Mouse (Mus musculus) heart, postnatal 4 days (tissue): ENCODE data around the gene Brap. TPM values are rescaled to one million over a fixed set of nuclear protein-coding genes. Genes with fewer than 3 reads are reported as not detected.
"Not testable (repeated sequence)": the region's sequence is repeated elsewhere in the genome, so short reads cannot be mapped to it uniquely, and the experiment has no call there.

Experiments
- DNase-seq: peaks from one replicate; pipeline ENCODE4 v3.0.0; 2021
- total RNA-seq, 2 experiments: library from RNA; stranded (reverse); gene quantifications; 2 replicates each; pipeline ENCODE4 v1.2.3; 2021

Gene Brap
- 10 to 100 TPM; 26.8 to 32.0 TPM for total RNA-seq

DNA sequence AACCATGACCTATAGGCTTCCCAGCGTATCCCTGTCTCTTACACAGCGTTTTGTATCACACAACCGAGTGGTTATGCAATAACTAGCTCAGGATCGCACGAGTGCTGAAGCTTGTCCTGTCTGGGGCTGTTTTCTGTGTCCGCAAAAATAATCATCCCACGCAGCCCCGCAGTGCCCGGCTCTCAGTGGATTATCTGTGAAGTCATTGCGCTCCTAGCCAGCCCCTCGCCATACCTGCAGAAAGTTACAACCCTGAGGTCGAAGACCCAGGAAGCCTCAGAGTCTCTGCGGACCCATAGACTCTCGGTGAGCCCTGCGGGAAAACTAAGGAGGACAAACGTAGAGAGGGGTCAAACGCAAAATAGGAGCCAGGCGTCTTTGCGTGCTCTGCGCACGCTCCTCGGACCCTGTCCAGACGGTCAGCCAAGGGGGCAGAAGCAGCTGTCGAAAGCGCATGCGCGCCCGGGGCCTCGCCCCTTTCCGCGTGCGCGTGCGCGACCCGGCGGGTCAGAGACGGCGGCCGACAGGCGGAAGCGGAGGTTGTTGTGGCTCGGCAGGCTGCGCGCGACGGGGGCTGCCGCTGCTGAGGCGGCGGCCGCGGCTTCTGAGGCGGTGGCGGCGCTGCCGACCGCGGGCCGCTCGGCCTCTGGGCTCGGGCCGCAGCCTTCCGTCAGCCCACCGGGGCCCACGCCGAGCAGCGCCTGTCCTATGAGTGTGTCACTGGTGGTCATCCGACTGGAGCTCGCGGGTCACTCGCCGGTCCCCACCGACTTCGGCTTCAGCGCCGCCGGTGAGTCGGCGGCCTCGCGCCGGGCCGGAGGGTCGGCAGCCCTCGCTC, at the start of gene Brap, which contains the start of gene Acad10:
Brap (plus strand) TSS at position 505 of the 838 bp plus-strand sequence.
Acad10 (minus strand) TSS at position 456 of the 838 bp plus-strand sequence.
- peak; percentile 96 for DNase-seq

DNA sequence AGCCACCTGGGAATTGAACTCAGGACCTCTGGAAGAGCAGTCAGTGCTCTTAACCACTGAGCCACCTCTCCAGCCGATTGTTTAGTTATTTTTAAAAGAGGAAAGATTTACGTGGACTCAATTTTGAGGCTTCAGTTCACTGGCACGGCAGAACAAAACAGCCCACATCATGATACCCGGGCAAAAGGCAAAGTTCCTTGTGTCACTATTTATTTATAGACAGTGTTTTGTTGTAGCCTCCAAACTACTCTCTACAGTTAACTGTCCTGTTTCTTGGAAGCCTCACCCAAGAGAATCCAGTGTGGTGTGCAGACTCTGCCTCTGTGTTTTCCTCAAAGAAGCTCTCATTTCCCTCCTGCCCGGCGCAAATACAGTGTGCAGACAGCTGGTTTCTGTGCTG, 48.3 kb upstream of the Brap start:
- no peak for DNase-seq

DNA sequence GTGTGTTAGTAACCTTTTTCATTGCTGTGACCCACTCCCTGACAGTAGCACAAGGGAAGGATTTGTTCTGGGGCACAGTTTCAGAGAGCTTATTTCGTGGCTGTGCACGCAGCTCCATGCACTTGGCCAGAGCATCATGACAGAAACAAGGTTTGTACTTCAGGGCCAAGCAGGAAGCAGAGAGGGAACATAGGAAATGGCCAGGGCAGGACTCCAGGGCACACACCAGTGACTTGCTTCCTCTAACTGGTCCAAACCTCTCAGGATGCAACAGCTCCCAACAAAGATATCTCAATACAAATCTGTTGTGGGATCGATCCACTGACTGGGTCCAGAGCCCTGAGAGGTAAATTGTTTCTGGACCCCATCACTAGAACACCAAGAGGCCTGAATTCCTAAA, 45.4 kb upstream of the Brap start:
- DNase-seq = not testable (repeated sequence)

DNA sequence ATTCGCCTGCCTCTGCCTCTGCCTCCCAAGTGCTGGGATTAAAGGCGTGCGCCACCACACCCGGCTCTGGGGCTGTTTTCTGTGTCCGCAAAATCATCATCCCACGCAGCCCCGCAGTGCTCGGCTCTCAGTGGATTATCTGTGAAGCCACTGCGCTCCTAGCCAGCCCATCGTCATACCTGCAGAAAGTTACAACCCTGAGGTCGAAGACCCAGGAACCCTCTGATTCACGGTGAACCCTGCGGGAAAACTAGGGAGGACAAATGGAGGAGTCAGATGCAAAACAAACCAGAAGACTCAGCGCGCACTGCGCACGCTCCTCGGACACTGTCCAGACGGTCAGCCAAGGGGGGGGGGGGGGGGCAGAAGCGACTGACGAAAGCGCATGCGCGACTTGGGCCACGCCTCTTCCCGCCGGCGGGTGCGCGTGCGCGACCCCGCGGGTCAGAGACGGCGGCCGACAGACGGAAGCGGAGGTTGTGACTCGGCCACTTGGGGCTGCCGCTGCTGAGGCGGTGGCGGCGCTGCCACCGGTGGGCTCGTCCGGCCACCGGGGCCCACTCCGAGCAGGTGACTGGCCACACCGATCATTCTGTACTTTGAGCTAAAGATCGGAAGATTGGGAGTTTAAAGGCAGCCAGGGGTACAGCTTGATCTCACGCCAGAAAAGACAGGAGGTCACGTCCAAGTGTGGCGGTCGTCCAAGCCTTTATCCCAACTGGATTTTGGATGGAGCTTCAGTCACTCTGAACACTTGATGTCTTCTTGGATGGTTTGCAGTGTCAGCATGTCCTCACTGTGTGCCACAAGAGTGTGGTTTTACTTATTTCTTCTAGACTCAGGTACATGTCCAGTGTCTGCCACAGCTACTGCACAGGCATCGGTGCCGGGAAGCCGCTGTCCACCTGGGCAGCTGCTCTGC, 41.5 kb upstream of the Brap start, which contains the start of gene Acad12:
Acad12 (minus strand) TSS at position 347 of the 922 bp plus-strand sequence.
- DNase-seq = peak; percentile 87

DNA sequence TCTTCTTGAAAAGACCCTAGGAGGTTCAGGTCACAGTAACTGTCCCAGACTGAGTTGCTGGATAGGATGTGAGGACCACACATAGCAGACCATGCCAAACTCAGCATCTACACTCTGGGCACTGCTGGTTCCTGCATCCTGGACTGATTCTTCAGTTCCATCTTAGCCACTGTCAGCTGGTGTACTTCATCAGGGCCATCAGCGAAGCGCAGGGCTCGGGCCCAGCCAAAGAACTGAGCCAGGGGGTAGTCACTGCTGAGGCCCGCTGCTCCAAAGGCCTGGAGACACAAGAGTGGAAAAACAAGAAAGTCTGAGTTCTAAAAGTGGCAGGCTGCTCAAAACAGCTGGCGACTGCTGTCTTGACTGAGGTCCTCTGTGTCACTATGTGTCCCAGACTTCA, 39.3 kb upstream of the Brap start:
- DNase-seq = no peak

DNA sequence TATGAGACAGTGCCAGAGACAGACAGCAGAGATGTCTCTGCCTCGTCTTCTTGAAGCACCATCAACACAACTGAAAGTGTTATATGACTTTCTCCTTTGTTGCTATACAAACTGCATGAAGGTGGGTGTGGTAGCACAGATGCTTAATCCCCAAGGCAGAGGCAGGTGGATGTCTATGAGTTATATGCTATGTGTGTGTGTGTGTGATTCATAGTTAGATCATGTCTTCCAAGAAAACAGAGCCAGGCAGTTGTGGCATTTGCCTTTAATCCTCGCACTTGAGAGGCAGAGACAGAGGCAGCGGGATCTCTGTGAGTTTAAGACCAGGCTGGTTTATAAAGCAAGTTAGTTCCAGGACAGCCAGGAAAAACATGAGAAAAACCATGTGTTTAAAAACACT, 37.1 kb upstream of the Brap start:
- DNase-seq = no peak

DNA sequence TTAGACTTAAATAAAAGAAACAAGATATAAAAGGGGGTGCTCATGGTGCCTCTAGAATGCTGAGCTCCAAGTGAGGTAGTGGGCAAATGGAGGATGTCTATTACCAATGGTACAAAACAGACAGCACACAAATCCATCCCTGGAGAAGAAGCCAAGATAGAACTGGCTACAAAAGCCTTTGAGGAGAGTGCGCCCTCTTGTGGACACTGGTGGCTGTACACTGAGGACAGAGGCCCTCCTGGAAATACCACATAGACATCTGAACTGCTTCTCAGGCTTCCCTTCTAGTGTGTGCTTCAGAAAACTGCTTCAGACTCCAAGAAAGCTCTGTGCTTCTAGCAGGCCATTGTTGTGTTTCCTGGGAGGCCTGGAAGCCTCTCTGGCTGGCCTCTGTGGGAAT, 32.5 kb upstream of the Brap start:
- DNase-seq = peak; percentile 84

DNA sequence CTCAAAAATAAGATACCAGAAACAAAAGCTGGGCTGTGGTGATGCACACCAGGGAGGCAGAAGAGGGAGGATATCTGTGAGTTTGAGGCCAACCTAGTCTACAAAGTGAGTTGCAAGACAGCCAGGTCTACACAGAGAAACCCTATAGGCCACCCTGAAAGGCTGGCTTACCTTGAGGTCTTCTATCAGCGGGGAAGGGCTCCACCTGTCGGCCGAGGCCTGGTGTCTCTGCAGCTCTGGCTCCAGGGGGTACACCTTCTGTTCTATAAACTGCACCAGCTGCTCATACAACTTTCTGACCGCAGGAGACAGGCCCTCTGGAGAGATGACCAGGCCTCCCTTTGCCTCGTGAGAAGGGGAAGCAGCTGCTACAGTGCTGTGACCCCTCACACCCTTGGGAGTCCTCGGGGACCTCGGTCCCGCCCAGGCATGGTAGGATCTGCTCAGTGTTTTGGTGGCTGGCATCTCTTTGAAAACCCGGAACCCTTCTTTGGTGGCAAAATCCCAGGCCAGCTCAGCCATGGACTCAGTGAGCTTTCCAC, 29.2 kb upstream of the Brap start:
- peak; percentile 17 for DNase-seq

DNA sequence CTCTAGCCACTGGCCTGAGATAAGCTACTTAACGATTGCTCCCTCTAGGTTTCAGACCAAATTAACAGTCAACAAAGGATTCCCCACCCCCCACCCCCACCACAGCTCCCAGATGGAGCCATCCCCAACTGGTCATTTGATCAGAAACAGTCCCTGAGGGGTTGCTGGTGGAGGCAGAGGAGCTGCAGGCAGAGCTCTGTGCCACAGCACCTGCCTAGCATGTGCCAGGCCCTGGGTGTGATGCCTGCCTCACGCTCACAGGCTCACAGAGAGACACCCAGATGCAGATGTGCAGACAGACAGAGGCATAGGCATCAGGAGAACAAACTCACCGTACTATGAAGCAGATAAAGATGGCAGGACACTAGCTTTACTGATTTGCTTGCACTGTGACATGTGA, 27.6 kb upstream of the Brap start:
- no peak for DNase-seq

DNA sequence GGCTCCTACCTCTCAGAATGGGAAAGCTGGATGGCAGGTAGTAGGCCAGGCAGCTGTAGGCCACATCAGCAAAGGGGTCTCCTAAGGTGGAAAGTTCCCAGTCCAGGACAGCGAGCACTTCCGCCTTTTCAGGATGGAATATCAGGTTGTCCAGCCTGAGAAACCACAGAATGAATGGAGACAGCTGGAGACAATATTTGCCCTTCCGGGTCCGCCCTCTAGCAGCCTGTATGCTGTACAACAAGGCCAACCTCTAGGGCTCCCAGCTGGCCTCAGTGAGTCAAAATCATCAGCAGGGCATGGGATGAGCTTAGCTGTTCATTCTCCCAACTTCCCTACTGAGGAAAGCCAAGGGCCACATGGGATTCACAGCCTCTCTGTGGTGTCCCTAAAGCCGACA, 25.7 kb upstream of the Brap start:
- no peak for DNase-seq

DNA sequence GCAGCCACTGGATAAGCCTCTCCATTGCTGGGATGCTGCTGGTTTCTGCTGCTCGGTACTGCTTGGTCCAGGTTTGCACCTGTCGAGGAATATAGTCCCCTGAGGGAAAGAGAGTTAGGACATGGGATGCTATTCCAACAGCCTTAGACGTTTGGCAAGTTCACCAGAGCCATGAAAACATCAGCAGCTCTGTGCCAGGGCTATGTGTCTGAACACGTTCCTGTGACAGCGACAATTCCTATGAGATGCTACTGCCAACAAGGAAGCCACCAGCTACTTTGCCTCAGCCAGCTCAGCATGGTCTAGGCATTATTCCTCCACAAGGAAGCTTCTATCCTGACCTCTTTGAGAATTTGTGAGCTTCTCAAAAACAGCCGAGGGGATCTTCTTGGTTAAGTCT, 23.1 kb upstream of the Brap start:
- DNase-seq = no peak

DNA sequence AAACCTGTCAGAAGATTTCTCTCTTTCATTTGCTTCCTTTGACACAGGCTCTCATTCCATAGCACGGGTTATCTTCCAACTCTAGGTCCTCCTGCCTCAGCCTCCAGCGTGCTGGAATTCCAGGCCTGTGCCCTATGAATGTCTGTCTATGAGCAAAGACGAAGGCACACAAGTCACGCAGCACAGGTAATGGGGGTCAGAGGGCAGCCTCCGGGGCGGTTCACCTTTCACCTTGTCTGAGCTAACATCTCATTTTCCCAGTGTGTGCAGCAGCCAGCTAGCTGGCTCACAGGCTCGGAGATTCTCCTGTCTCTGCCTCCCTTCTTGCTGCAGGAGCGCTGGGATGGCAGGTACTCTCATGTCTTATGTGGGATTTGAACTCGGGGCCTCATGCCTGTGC, 20.8 kb upstream of the Brap start:
- DNase-seq = no peak

DNA sequence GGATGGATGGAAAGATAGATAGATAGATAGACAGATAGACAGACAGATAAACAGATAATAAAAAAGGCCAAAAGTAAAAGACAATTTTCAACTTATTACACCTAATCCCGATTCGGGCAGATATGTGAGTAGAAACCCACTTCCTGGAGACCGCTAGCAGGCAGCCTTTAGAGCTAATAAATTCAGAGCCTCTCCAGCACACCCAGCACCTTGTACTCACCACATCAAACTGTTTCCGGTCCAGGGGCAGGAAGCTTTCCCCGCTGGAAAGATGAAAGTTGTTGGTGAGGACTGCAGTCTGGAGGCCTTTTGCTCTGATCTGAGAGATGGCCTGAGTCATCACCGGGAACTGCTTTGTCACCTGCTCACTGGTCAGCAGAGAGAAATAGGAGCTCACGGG, 11.2 kb upstream of the Brap start:
- DNase-seq = no peak

DNA sequence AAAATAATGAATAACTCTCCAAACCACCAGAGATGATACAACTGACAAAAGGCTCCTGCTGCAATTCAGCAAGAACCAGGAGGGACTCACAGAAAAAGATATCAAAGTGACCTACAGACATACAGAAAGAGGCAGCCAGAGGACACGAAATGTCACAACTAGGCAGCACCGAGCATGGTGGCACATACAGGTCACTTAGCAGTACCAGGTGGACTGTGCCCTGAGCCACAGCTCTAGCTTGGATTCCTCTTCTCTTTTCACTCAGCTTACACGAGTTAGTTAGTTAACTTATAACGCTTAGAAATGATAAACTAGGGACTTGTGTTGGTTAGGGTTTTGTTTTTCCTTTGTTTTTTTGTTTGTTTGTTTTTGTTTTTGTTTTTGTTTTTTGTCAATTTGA, 5.8 kb upstream of the Brap start:
- DNase-seq = no peak

DNA sequence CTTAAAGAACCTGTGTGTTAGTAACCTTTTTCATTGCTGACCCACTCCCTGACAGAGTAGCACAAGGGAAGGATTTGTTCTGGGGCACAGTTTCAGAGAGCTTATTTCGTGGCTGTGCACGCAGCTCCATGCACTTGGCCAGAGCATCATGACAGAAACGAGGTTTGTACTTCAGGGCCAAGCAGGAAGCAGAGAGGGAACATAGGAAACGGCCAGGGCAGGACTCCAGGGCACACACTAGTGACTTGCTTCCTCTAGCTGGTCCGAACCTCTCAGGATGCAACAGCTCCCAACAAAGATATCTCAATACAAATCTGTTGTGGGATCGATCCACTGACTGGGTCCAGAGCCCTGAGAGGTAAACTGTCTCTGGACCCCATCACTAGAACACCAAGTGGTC, 3.5 kb upstream of the Brap start:
- not testable (repeated sequence) for DNase-seq

DNA sequence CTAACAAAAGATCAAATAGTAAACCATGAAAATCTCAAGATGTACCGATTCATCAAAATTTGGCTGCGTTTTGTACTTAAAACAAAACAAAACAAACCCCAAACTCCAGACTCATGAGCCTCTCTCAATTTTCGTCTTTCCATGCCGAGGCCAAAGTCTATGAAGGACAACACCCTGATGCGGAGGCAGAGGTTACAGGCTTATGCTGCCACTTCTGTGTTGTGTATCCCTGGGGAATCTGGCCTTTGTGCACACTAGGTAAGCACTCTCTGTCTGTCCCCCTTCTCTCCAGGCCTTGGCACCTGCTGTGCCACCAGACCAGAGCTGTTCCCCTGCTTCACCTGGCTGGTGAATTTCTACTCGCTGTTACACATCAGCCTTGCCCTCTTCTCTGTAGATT, 2.7 kb upstream of the Brap start:
- DNase-seq = not testable (repeated sequence)

DNA sequence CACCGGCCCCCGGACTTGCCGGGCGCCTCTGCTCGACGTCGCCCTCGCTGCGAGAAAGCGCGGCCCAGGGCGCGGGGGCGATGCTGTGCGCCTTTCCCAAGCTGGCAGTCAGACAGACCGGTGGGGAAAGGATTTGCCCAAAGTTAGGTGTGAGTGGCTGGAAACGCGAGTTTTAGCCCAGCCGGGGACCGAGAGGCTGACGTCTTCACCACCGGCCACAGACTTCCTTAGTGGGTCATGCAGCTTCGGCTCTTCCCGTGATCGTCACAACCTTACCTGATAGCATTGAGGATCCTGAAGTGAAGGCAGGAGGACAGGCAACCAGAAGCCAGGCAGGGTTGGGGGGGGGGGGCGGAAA, 513 bp downstream of the Brap start:
- no peak for DNase-seq

DNA sequence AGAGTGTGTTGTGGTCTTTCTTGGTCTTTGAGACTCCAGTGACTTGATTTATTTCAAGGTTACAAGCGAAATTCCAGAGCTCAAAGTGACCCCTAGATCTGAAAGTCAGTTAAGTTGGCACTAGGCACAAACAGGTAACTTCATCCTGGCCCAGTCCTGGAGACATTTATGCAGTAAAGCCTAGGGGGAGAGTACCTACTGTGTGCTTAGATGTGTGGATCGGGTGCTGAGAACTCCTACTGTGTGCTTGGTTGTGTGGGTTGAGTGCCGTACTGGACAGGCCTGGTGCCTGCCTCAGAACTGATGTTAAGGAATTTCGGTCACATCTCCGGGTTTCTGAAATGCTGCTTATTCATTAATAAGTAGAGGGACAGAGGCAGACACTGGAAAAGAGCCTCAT, 1.1 kb downstream of the Brap start:
- no peak for DNase-seq

DNA sequence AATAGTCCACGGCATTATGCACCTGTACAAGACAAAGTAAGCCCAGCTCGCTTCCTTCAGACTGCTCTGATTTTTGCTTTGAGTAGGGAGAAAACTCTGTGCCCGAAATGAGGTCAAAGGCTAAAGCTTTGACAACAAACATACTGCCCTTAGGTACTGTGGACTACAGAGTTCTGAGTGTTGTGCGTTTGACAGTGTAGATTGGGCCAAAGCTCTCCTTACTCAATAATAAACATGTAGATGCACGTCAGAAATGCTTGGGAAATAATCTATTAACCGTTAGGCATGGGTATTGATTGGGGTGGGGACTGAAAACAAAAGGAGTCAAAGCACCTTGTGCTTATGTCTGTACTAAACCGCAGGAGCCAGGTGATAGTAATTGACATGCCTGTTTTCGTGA, 3.1 kb downstream of the Brap start:
- no peak for DNase-seq

DNA sequence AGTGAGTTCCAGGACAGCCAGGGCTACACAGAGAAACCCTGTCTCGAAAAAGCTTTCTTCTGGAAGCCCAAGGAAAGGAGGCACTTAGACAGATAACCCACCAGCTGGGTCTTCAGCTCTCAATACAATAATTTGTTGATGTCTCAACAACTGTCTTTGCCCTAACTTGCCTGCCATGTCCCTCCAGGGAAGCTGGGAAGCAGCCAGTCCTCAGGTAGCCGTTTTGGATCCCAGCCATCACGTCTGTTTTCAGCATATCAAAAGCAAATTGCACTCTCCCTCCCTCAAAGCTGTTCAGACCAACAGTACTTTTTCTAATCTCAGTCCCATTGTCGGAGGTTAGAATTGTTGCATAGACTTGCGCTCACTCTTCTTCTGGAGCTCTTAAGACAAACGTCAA, 3.7 kb downstream of the Brap start:
- DNase-seq = no peak

DNA sequence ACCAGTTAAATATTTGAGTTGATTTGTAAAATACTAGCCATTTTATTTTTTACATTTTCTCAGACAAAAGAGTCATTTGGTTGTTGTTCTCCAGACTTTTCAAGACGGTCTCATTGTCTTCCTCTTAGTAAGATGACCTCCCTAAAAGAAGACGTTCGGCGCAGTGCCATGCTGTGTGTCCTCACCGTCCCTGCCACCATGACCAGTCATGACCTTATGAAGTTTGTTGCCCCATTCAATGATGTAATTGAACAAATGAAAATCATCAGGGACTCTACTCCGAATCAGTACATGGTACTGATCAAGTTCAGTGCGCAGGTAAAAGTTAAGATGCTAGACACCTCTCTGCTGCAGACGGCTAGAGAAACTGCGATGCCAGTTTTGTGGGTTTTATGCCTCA, 4.6 kb downstream of the Brap start:
- DNase-seq = no peak

DNA sequence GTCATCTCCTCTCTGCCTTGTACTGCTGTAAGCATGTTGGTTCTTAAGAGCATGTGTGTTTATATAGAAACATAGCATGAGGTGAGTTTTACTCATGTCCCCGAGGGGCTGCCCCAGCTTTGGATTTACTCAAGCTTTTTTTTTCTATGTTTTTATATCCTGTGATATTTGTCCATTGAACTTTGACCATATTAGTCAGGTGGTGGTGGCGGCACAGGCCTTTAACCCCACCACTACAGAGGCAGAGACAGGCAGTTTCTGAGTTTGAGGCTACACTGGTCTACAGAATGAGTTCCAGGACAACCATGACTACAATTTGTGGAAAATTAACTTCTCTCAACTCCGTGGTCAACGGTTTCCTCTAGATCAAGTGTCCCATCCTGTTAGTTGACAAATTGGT, 6.7 kb downstream of the Brap start:
- no peak for DNase-seq

DNA sequence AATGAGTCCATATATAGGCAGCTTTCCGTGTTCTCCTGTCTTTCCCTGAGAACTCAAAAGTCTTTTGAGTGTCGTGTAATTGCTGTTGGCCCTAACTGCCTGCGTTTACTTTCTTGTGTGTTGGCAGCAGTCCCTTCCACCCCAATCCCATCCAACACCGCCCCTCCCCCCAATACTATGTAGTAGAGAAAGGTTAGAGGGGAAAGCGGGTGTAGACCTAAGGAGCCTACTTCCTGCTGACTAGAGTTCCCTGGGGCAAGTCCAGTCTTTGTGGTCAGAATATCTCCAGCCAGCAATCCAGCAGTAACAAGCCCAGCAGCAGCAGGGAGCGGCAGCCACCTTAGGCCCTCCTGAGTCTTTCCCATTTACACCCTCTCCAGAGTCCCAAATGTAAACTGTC, 8.0 kb downstream of the Brap start:
- no peak for DNase-seq
